16 mouse cellular contexts compared by ENCODE assay signal in genomic region chr13:7538856-7539255, GRCm38 (mm10).
"Had no signal": no experiment of that assay in that cellular context is flagged by ENCODE, and none has a peak within 500 bp of the region (broad histone marks: within the 10 kb centered on the region; RNA-seq: fewer than 3 reads in every experiment).

No protein-coding gene starts in this region.

- H3K9ac ChIP-seq: neural tube, embryonic 13.5 days; neural tube, embryonic 15.5 days; stomach, embryonic 15.5 days had no signal

- H3K9me3 ChIP-seq: neural tube, embryonic 13.5 days; neural tube, embryonic 15.5 days; stomach, embryonic 15.5 days had no signal

- H3K4me3 ChIP-seq: neural tube, embryonic 13.5 days; neural tube, embryonic 15.5 days; stomach, embryonic 15.5 days had no signal

- H3K36me3 ChIP-seq: neural tube, embryonic 13.5 days; neural tube, embryonic 15.5 days; stomach, embryonic 15.5 days had no signal

- H3K4me2 ChIP-seq: neural tube, embryonic 13.5 days; neural tube, embryonic 15.5 days; stomach, embryonic 15.5 days had no signal

- H3K27ac ChIP-seq: neural tube, embryonic 13.5 days; neural tube, embryonic 15.5 days; stomach, embryonic 15.5 days; stomach, postnatal 0 days had no signal

- H3K27me3 ChIP-seq: neural tube, embryonic 13.5 days; neural tube, embryonic 15.5 days; stomach, embryonic 15.5 days had no signal

- DNase-seq: retina, postnatal 1 day; right cerebral cortex, adult 18-20 months; right cerebral cortex, postnatal 14 days; right cerebral cortex, postnatal 25 days; right cerebral cortex, postnatal 4 days; spleen, adult 18-20 months; thymus, adult 18-20 months; thymus, adult 2 months; thymus, postnatal 14 days; thymus, postnatal 25 days; thymus, postnatal 36 days; thymus, postnatal 4 days had no signal

- H3K4me1 ChIP-seq: neural tube, embryonic 13.5 days; stomach, embryonic 15.5 days had no signal
